Mouse (Mus musculus): ENCODE results near the gene Nfatc2. TPM values are rescaled to one million over a fixed set of nuclear protein-coding genes. Genes with fewer than 3 reads are reported as not detected.

Gene Nfatc2
- polyA plus RNA-seq, 1 experiment from 2014 or later: 3.9 TPM

GRCm38 (mm10) chr2:168469032-168469431 is 132.4 kb downstream of the Nfatc2 start:
- Histone ChIP-seq H3K36me3 (no peaks in the 10 kb centered on the region), H3K4me3 (replicated peaks) (no peak overlapping the region), H3K4me1 (0 out of 2 replicates have a peak, but pooled peaks cover 3% of the 10 kb centered on the region), H3K4me2 (no peak overlapping the region), H3K27ac (no peak overlapping the region), H3K9ac (no peak overlapping the region), H3K9me3 (no peaks in the 10 kb centered on the region), H3K27me3 (replicated peaks) (no peaks in the 10 kb centered on the region)
- ATAC-seq (ENCODE audit: insufficient read depth, low FRiP score, low read depth): peak; percentile 33; the same call in 1 of the 2 replicates
- 11% methylated on average over 4 of the region's 4 CpGs for WGBS

GRCm38 (mm10) chr2:168467166-168467565 is 134.3 kb downstream of the Nfatc2 start:
- no peaks in the 10 kb centered on the region for H3K9me3 ChIP-seq
- 81% methylated on average over 5 of the region's 5 CpGs for WGBS
- no peak for ATAC-seq (ENCODE audit: insufficient read depth, low FRiP score, low read depth)
- H3K4me3 ChIP-seq (replicated peaks): no peak overlapping the region
- no peak overlapping the region for H3K4me2 ChIP-seq
- no peak overlapping the region for H3K27ac ChIP-seq
- H3K36me3 ChIP-seq: no peaks in the 10 kb centered on the region
- no peaks in the 10 kb centered on the region for H3K4me1 ChIP-seq
- H3K9ac ChIP-seq: no peak overlapping the region
- H3K27me3 ChIP-seq (replicated peaks): no peaks in the 10 kb centered on the region

GRCm38 (mm10) chr2:168466066-168466465 is 135.4 kb downstream of the Nfatc2 start:
- ATAC-seq (ENCODE audit: insufficient read depth, low FRiP score, low read depth): no peak
- WGBS: 57% methylated on average over 9 of the region's 9 CpGs

GRCm38 (mm10) chr2:168465646-168466045 is 135.8 kb downstream of the Nfatc2 start:
- H3K4me1 ChIP-seq: no peaks in the 10 kb centered on the region
- H3K4me3 ChIP-seq (replicated peaks): no peak overlapping the region
- ATAC-seq (ENCODE audit: insufficient read depth, low FRiP score, low read depth): no peak
- H3K27me3 ChIP-seq (replicated peaks): no peaks in the 10 kb centered on the region
- no peak overlapping the region for H3K27ac ChIP-seq
- H3K9ac ChIP-seq: no peak overlapping the region
- WGBS: 80% methylated on average over 5 of the region's 5 CpGs
- H3K9me3 ChIP-seq: no peaks in the 10 kb centered on the region
- no peak overlapping the region for H3K4me2 ChIP-seq
- H3K36me3 ChIP-seq: no peaks in the 10 kb centered on the region

More at GRCm38 (mm10) chr2:168466066-168466465, 135.4 kb downstream of the Nfatc2 start:
- no peak overlapping the region for H3K4me3 ChIP-seq (replicated peaks)
- H3K27ac ChIP-seq: no peak overlapping the region
- no peak overlapping the region for H3K4me2 ChIP-seq
- no peaks in the 10 kb centered on the region for H3K36me3 ChIP-seq
- H3K27me3 ChIP-seq (replicated peaks): no peaks in the 10 kb centered on the region
- no peaks in the 10 kb centered on the region for H3K9me3 ChIP-seq
- H3K4me1 ChIP-seq: no peaks in the 10 kb centered on the region
- H3K9ac ChIP-seq: no peak overlapping the region

GRCm38 (mm10) chr2:168461865-168462264 is 139.6 kb downstream of the Nfatc2 start:
- Histone ChIP-seq H3K9me3 (no peaks in the 10 kb centered on the region), H3K4me1 (no peaks in the 10 kb centered on the region), H3K27me3 (replicated peaks) (no peaks in the 10 kb centered on the region), H3K4me3 (replicated peaks) (no peak overlapping the region), H3K4me2 (no peak overlapping the region), H3K36me3 (no peaks in the 10 kb centered on the region), H3K9ac (no peak overlapping the region), H3K27ac (no peak overlapping the region)
- ATAC-seq (ENCODE audit: insufficient read depth, low FRiP score, low read depth): no peak
- 70% methylated on average over 9 of the region's 9 CpGs for WGBS

GRCm38 (mm10) chr2:168459627-168460026 is 141.8 kb downstream of the Nfatc2 start:
- Histone ChIP-seq H3K4me1 (no peaks in the 10 kb centered on the region), H3K4me3 (replicated peaks) (no peak overlapping the region), H3K9me3 (no peaks in the 10 kb centered on the region), H3K4me2 (no peak overlapping the region), H3K27ac (no peak overlapping the region), H3K27me3 (replicated peaks) (no peaks in the 10 kb centered on the region), H3K9ac (no peak overlapping the region), H3K36me3 (no peaks in the 10 kb centered on the region)
- ATAC-seq (ENCODE audit: insufficient read depth, low FRiP score, low read depth): no peak
- WGBS: 64% methylated on average over 5 of the region's 5 CpGs

GRCm38 (mm10) chr2:168458583-168458982 is 142.9 kb downstream of the Nfatc2 start:
- Histone ChIP-seq H3K4me3 (replicated peaks) (no peak overlapping the region), H3K9ac (no peak overlapping the region), H3K4me1 (no peaks in the 10 kb centered on the region), H3K36me3 (no peaks in the 10 kb centered on the region), H3K9me3 (no peaks in the 10 kb centered on the region), H3K27me3 (replicated peaks) (no peaks in the 10 kb centered on the region), H3K4me2 (no peak overlapping the region), H3K27ac (no peak overlapping the region)
- WGBS: 77% methylated on average over 9 of the region's 9 CpGs
- ATAC-seq (ENCODE audit: insufficient read depth, low FRiP score, low read depth): no peak

GRCm38 (mm10) chr2:168451714-168452708 is 149.4 kb downstream of the Nfatc2 start:
- H3K36me3 ChIP-seq: no peaks in the 10 kb centered on the region
- H3K9ac ChIP-seq: no peak overlapping the region
- peaks cover 13% of the 10 kb centered on the region for H3K4me1 ChIP-seq
- no peak overlapping the region for H3K4me3 ChIP-seq (replicated peaks)
- no peak overlapping the region; the same call in 1 of the 2 replicates for H3K27ac ChIP-seq
- H3K27me3 ChIP-seq (replicated peaks): no peaks in the 10 kb centered on the region
- H3K4me2 ChIP-seq: no peak overlapping the region
- H3K9me3 ChIP-seq: no peaks in the 10 kb centered on the region
- WGBS: 54% methylated on average over 30 of the region's 30 CpGs
- no peak; the same call in 1 of the 2 replicates for ATAC-seq (ENCODE audit: insufficient read depth, low FRiP score, low read depth)

- no peak overlapping the region for H3K4me3 ChIP-seq (replicated peaks)
- no peaks in the 10 kb centered on the region for H3K36me3 ChIP-seq
- H3K4me2 ChIP-seq: no peak overlapping the region
- ATAC-seq (ENCODE audit: insufficient read depth, low FRiP score, low read depth): no peak
- no peaks in the 10 kb centered on the region for H3K27me3 ChIP-seq (replicated peaks)
- H3K9ac ChIP-seq: no peak overlapping the region
- WGBS: 11% methylated on average over 3 of the region's 3 CpGs
- H3K27ac ChIP-seq: no peak overlapping the region
- H3K4me1 ChIP-seq: peaks cover 13% of the 10 kb centered on the region
- no peaks in the 10 kb centered on the region for H3K9me3 ChIP-seq
Measured at GRCm38 (mm10) chr2:168450977-168451376, 150.5 kb downstream of the Nfatc2 start.

- no peak overlapping the region for H3K4me2 ChIP-seq
- no peaks in the 10 kb centered on the region for H3K36me3 ChIP-seq
- 47% methylated on average over 5 of the region's 5 CpGs for WGBS
- H3K27me3 ChIP-seq (replicated peaks): no peaks in the 10 kb centered on the region
- H3K4me3 ChIP-seq (replicated peaks): no peak overlapping the region
- ATAC-seq (ENCODE audit: insufficient read depth, low FRiP score, low read depth): 0 out of 2 replicates have a peak, but pooled peaks have one; percentile 30
- H3K9ac ChIP-seq: no peak overlapping the region
- no peaks in the 10 kb centered on the region for H3K9me3 ChIP-seq
- H3K27ac ChIP-seq: no peak overlapping the region
- peaks cover 16% of the 10 kb centered on the region for H3K4me1 ChIP-seq
Measured at GRCm38 (mm10) chr2:168448054-168448453, 153.4 kb downstream of the Nfatc2 start.

- 25% methylated on average over 4 of the region's 4 CpGs for WGBS
- peak overlapping the region; percentile 9; the same call in 1 of the 2 replicates for H3K4me2 ChIP-seq
- H3K27ac ChIP-seq: no peak overlapping the region
- no peaks in the 10 kb centered on the region for H3K9me3 ChIP-seq
- H3K27me3 ChIP-seq (replicated peaks): no peaks in the 10 kb centered on the region
- peaks cover 16% of the 10 kb centered on the region for H3K4me1 ChIP-seq
- no peak overlapping the region for H3K4me3 ChIP-seq (replicated peaks)
- no peak overlapping the region for H3K9ac ChIP-seq
- H3K36me3 ChIP-seq: no peaks in the 10 kb centered on the region
- no peak for ATAC-seq (ENCODE audit: insufficient read depth, low FRiP score, low read depth)
Measured at GRCm38 (mm10) chr2:168447601-168448000, 153.9 kb downstream of the Nfatc2 start.

- 33% methylated on average over 10 of the region's 10 CpGs for WGBS
- no peaks in the 10 kb centered on the region for H3K36me3 ChIP-seq
- H3K27ac ChIP-seq: no peak overlapping the region
- H3K9me3 ChIP-seq: no peaks in the 10 kb centered on the region
- H3K4me2 ChIP-seq: no peak overlapping the region
- H3K9ac ChIP-seq: no peak overlapping the region
- no peaks in the 10 kb centered on the region for H3K27me3 ChIP-seq (replicated peaks)
- no peak overlapping the region for H3K4me3 ChIP-seq (replicated peaks)
- H3K4me1 ChIP-seq: peaks cover 16% of the 10 kb centered on the region
- ATAC-seq (ENCODE audit: insufficient read depth, low FRiP score, low read depth): peak; percentile 44; the same call in 1 of the 2 replicates
Measured at GRCm38 (mm10) chr2:168445211-168445810, 156.1 kb downstream of the Nfatc2 start.

Data from stomach, embryonic 15.5 days (tissue).